Mouse (Mus musculus) heart, embryonic 16.5 days (tissue): ENCODE data around the gene C130060K24Rik. TPM values are rescaled to one million over a fixed set of nuclear protein-coding genes. Genes with fewer than 3 reads are reported as not detected.

Experiments
- ATAC-seq: fragments of 200-750 bp; cut with Nextera tagmentation; replicated peaks from 2 replicates; pipeline ENCODE4 v1.8.0; 2017; ENCODE audit warnings: moderate number of reproducible peaks; ENCODE audit not compliant: insufficient read depth, low FRiP score; ENCODE audit errors: extremely low read depth
- H3K27ac ChIP-seq: fragments of 300-500 bp; sonication (generic); 2 replicates; pipeline ENCODE4 v1.5.1; 2014; ENCODE audit warnings: mild to moderate bottlenecking, low read length, control low read depth, moderate library complexity
- H3K27me3 ChIP-seq: fragments of 300-500 bp; sonication (generic); 2 replicates; pipeline ENCODE4 v1.6.1; 2014; ENCODE audit warnings: low read length, mixed read lengths; ENCODE audit not compliant: control insufficient read depth, insufficient read depth
- H3K36me3 ChIP-seq: fragments of 300-500 bp; sonication (generic); 2 replicates; pipeline ENCODE4 v1.6.1; 2014; ENCODE audit not compliant: control insufficient read depth, insufficient read depth
- H3K4me1 ChIP-seq: fragments of 300-500 bp; sonication (generic); 2 replicates; pipeline ENCODE4 v1.6.1; 2014; ENCODE audit warnings: low read length, mixed read lengths; ENCODE audit not compliant: control insufficient read depth, insufficient read depth
- H3K4me2 ChIP-seq: fragments of 300-500 bp; sonication (generic); 2 replicates; pipeline ENCODE4 v1.6.1; 2014; ENCODE audit warnings: low read depth, mild to moderate bottlenecking, control low read depth, low read length
- H3K4me3 ChIP-seq: fragments of 300-500 bp; sonication (generic); 2 replicates; pipeline ENCODE4 v1.5.1; 2014; ENCODE audit warnings: mild to moderate bottlenecking, control low read depth, low read length
- H3K9ac ChIP-seq: fragments of 300-500 bp; sonication (generic); 2 replicates; pipeline ENCODE4 v1.6.1; 2014; ENCODE audit warnings: low read length, control low read depth
- H3K9me3 ChIP-seq: fragments of 300-500 bp; sonication (generic); replicated peaks from 2 replicates; pipeline ENCODE4 v1.6.1; 2016; ENCODE audit warnings: low read length; ENCODE audit not compliant: control insufficient read depth
- WGBS: fragments of 180-500 bp; shearing (Covaris S2); extraction: QIAGEN DNeasy Blood & Tissue Kit; methylation state at CpG from one replicate; pipeline ENCODE4 v1.1.7; 2014; 5-methylcytosine and 5-hydroxymethylcytosine counted together
- polyA plus RNA-seq: library from polyadenylated mRNA; unstranded; fragments of >200 nt; fragmentation: Nextera tagmentation; extraction: Ambion mirVana; gene quantifications from 2 replicates; pipeline ENCODE4 v1.2.1, GENCODE M21; 2015

The C130060K24Rik gene
- polyA plus RNA-seq = not detected in 2 replicates

DNA sequence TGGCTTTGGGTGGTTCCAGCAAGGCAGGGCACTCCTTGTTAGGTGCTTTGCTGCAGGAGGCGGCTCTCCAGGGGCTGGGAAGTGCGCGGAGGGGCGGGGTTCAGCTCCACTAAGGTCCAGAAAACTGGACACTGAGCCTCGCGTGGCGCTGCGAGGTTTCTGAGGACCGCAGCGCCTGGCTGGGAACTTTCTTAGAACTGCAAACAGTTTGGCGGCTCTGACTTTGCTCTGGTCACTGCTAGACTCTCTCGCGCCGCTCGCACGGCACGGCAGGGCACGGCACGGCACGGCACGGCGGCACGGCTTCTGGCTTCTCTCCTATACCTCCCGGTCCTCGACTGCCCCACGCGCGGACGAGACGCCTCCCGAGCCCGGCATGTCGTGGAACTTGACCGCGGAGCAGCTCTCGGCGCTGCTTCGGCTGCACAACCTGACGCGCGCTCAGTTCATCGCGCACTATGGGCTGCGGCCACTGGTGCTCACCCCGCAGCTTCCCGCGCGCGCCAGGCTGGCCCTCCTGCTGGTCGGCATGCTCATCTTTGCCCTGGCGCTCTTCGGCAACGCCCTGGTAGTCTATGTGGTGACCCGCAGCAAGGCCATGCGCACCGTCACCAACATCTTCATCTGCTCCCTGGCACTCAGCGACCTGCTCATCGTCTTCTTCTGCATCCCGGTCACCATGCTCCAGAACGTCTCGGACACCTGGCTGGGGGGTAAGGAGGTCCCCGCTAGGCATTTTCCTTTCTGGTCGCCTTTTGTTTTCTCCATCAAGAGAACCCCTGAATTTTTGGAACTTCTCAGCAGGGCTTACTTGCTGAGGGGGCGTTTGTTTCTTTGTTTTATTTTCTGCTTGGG lies at the start of gene C130060K24Rik:
C130060K24Rik (plus strand) TSS at position 188 of the 855 bp plus-strand sequence.
- WGBS = 1% methylated on average over 64 of the region's 64 CpGs
- Histone ChIP-seq H3K4me1 (no peaks in the 10 kb centered on the region), H3K27me3 (peaks cover 3% of the 10 kb centered on the region; the same call in 1 of the 2 replicates), H3K4me2 (peak within 1 kb of the TSS; percentile 87), H3K36me3 (no peaks in the 10 kb centered on the region), H3K4me3 (peak within 1 kb of the TSS; percentile 59), H3K9me3 (no peaks in the 10 kb centered on the region), H3K27ac (no peak within 1 kb of the TSS), H3K9ac (peak within 1 kb of the TSS; percentile 28)
- ATAC-seq = no peak

- no peaks in the 10 kb centered on the region for H3K9me3 ChIP-seq
- no peaks in the 10 kb centered on the region for H3K36me3 ChIP-seq
- no peak overlapping the region for H3K4me2 ChIP-seq
- no peaks in the 10 kb centered on the region for H3K4me1 ChIP-seq
- no peak overlapping the region for H3K27ac ChIP-seq
- no peak for ATAC-seq
- no peaks in the 10 kb centered on the region for H3K27me3 ChIP-seq
- H3K9ac ChIP-seq = no peak overlapping the region
- no peak overlapping the region for H3K4me3 ChIP-seq
- 76% methylated on average over 1 of the region's 1 CpGs for WGBS
Measured at GRCm38 (mm10) chr6:65334246-65334645, 46.7 kb upstream of the C130060K24Rik start.

- H3K9ac ChIP-seq = no peak overlapping the region
- no peaks in the 10 kb centered on the region for H3K4me1 ChIP-seq
- H3K4me3 ChIP-seq = no peak overlapping the region
- no peak for ATAC-seq
- no peak overlapping the region for H3K4me2 ChIP-seq
- H3K36me3 ChIP-seq = no peaks in the 10 kb centered on the region
- no peak overlapping the region for H3K27ac ChIP-seq
- no peaks in the 10 kb centered on the region for H3K9me3 ChIP-seq
- no peaks in the 10 kb centered on the region for H3K27me3 ChIP-seq
Measured at GRCm38 (mm10) chr6:65339391-65339790, 41.5 kb upstream of the C130060K24Rik start.

GRCm38 (mm10) chr6:65341360-65341759 lies 39.5 kb upstream of the C130060K24Rik start:
- Histone ChIP-seq H3K27me3 (no peaks in the 10 kb centered on the region), H3K4me1 (no peaks in the 10 kb centered on the region), H3K27ac (no peak overlapping the region), H3K36me3 (no peaks in the 10 kb centered on the region), H3K4me3 (no peak overlapping the region), H3K9ac (no peak overlapping the region), H3K4me2 (no peak overlapping the region), H3K9me3 (no peaks in the 10 kb centered on the region)
- no peak for ATAC-seq
- WGBS = 65% methylated on average over 4 of the region's 4 CpGs

- Histone ChIP-seq H3K27me3 (no peaks in the 10 kb centered on the region), H3K36me3 (no peaks in the 10 kb centered on the region), H3K4me3 (no peak overlapping the region), H3K4me1 (no peaks in the 10 kb centered on the region), H3K9ac (no peak overlapping the region), H3K9me3 (no peaks in the 10 kb centered on the region), H3K27ac (no peak overlapping the region), H3K4me2 (no peak overlapping the region)
- ATAC-seq = no peak
- WGBS = 62% methylated on average over 8 of the region's 8 CpGs
Measured at GRCm38 (mm10) chr6:65347736-65348135, 33.2 kb upstream of the C130060K24Rik start.

- Histone ChIP-seq H3K9ac (no peak overlapping the region), H3K4me3 (no peak overlapping the region), H3K27ac (no peak overlapping the region), H3K9me3 (no peaks in the 10 kb centered on the region), H3K36me3 (no peaks in the 10 kb centered on the region), H3K4me2 (no peak overlapping the region), H3K4me1 (no peaks in the 10 kb centered on the region), H3K27me3 (no peaks in the 10 kb centered on the region)
- WGBS = 54% methylated on average over 5 of the region's 5 CpGs
- ATAC-seq = no peak
Measured at GRCm38 (mm10) chr6:65348255-65348654, 32.6 kb upstream of the C130060K24Rik start.

GRCm38 (mm10) chr6:65351622-65352021 lies 29.3 kb upstream of the C130060K24Rik start:
- Histone ChIP-seq H3K27me3 (no peaks in the 10 kb centered on the region), H3K9ac (no peak overlapping the region), H3K4me3 (no peak overlapping the region), H3K4me1 (no peaks in the 10 kb centered on the region), H3K4me2 (no peak overlapping the region), H3K27ac (no peak overlapping the region), H3K36me3 (no peaks in the 10 kb centered on the region), H3K9me3 (no peaks in the 10 kb centered on the region)
- 65% methylated on average over 4 of the region's 4 CpGs for WGBS
- ATAC-seq = no peak

DNA sequence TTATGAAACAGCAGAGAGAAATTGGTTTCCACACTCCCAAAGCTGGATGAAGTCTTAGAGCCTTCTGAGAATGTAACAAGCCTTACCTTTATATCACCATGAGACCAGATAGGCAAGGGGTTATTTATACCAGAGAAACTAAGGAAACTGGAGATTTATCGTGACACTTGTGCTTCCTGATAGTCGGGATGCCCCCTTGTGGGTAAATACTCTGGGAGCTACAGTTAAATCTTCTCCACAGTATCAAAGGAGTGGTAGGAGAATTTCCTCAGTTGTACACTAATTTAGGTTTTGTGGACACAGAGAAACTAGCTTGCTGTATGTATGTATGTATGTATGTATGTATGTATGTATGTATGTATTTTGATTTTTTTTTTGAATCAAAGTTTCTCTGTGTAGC lies 5.0 kb upstream of the C130060K24Rik start:
- Histone ChIP-seq H3K4me3 (no peak overlapping the region), H3K4me1 (no peaks in the 10 kb centered on the region), H3K36me3 (no peaks in the 10 kb centered on the region), H3K27ac (no peak overlapping the region), H3K27me3 (no peaks in the 10 kb centered on the region), H3K9ac (no peak overlapping the region), H3K9me3 (no peaks in the 10 kb centered on the region), H3K4me2 (no peak overlapping the region)
- 36% methylated on average over 2 of the region's 2 CpGs for WGBS
- no peak for ATAC-seq

DNA sequence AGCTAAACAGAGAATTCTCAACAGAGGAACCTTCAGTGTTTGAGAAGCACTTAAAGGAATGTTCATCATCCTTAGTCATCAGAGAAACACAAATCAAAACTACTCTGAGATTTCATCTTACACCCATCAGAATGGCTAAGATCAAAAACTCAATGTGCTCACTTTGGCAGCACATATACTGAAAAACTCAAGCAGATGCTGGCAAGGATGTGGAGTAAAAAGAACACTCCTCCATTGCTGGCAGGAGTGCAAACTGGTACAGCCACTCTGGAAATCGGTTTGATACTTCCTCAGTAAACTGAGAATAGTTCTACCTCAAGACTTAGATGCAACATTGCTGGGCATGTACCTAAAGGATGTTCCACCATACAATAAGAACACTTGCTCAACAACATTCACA lies 41.0 kb downstream of the C130060K24Rik start:
- Histone ChIP-seq H3K9ac (no peak overlapping the region), H3K9me3 (no peaks in the 10 kb centered on the region), H3K27ac (no peak overlapping the region), H3K4me1 (no peaks in the 10 kb centered on the region), H3K27me3 (no peaks in the 10 kb centered on the region; the same call in 1 of the 2 replicates), H3K4me2 (no peak overlapping the region), H3K4me3 (no peak overlapping the region), H3K36me3 (no peaks in the 10 kb centered on the region)
- no peak for ATAC-seq
- WGBS = 49% methylated on average over 1 of the region's 1 CpGs
